Mouse (Mus musculus) fat pad, adult 2 months (tissue): ENCODE data around the gene Arsb.

Experiments
- DNase-seq: peaks from one replicate; pipeline ENCODE4 v3.0.0-alpha.2; 2011; ENCODE audit warnings: low read depth, low spot score; ENCODE audit errors: extremely low read depth

Arsb gene

GRCm38 (mm10) chr13:93920080-93920785 is 148.8 kb downstream of the Arsb start:
- DNase-seq = no peak

GRCm38 (mm10) chr13:93920786-93921300 is 149.4 kb downstream of the Arsb start:
- no peak for DNase-seq

GRCm38 (mm10) chr13:93921831-93922565 is 150.6 kb downstream of the Arsb start:
- no peak for DNase-seq

GRCm38 (mm10) chr13:93922566-93922910 is 151.1 kb downstream of the Arsb start:
- no peak for DNase-seq

GRCm38 (mm10) chr13:93924735-93925432 is 153.5 kb downstream of the Arsb start:
- no peak for DNase-seq

- DNase-seq = no peak
Measured at GRCm38 (mm10) chr13:93930561-93931340, 159.3 kb downstream of the Arsb start.

GRCm38 (mm10) chr13:93936455-93936854 is 165.0 kb downstream of the Arsb start:
- peak; percentile 18 for DNase-seq

GRCm38 (mm10) chr13:93938118-93938517 is 166.7 kb downstream of the Arsb start:
- no peak for DNase-seq

GRCm38 (mm10) chr13:93939363-93940127 is 168.1 kb downstream of the Arsb start:
- no peak for DNase-seq

- no peak for DNase-seq
Measured at GRCm38 (mm10) chr13:93940742-93941531, 169.5 kb downstream of the Arsb start.

GRCm38 (mm10) chr13:93950996-93951395 is 179.6 kb downstream of the Arsb start:
- DNase-seq = no peak

- DNase-seq = no peak
Measured at GRCm38 (mm10) chr13:93951555-93951954, 180.1 kb downstream of the Arsb start.

- no peak for DNase-seq
Measured at GRCm38 (mm10) chr13:93952466-93952865, 181.0 kb downstream of the Arsb start.

GRCm38 (mm10) chr13:93957907-93958306 is 186.5 kb downstream of the Arsb start:
- no peak for DNase-seq

GRCm38 (mm10) chr13:93966271-93966670 is 194.8 kb downstream of the Arsb start:
- DNase-seq = no peak

GRCm38 (mm10) chr13:93967138-93967537 is 195.7 kb downstream of the Arsb start:
- DNase-seq = no peak

GRCm38 (mm10) chr13:93970115-93970514 is 198.7 kb downstream of the Arsb start:
- DNase-seq = no peak

GRCm38 (mm10) chr13:93972423-93972822 is 201.0 kb downstream of the Arsb start:
- no peak for DNase-seq

- DNase-seq = no peak
Measured at GRCm38 (mm10) chr13:93975668-93976067, 204.2 kb downstream of the Arsb start.
